Mouse (Mus musculus) megakaryocyte-erythroid progenitor cell, adult 5-6 weeks (primary cell): Measurements from ENCODE around the gene 0610030E20Rik. TPM values are rescaled to one million over a fixed set of nuclear protein-coding genes. Genes with fewer than 3 reads are reported as not detected.

Experiments
- ATAC-seq: replicated peaks from 2 replicates; pipeline ENCODE4 v1.8.0; 2016; ENCODE audit warnings: mild to moderate bottlenecking, inconsistent platforms; ENCODE audit not compliant: severe bottlenecking, poor library complexity, low FRiP score, low TSS enrichment
- total RNA-seq, 2 experiments: library from RNA; stranded (forward) in 1 of 2; stranded (reverse) in 1 of 2; fragments of 200-1000, 215-1000 nt in 1 of 2; fragments of >200 nt in 1 of 2; fragmentation: Nextera tagmentation in 1 of 2; gene quantifications; 2 replicates each; pipeline ENCODE4 v1.2.3; 2014 to 2017

Gene 0610030E20Rik
- total RNA-seq, 2 experiments from 2014 or later = 15.2 to 28.5 TPM

DNA sequence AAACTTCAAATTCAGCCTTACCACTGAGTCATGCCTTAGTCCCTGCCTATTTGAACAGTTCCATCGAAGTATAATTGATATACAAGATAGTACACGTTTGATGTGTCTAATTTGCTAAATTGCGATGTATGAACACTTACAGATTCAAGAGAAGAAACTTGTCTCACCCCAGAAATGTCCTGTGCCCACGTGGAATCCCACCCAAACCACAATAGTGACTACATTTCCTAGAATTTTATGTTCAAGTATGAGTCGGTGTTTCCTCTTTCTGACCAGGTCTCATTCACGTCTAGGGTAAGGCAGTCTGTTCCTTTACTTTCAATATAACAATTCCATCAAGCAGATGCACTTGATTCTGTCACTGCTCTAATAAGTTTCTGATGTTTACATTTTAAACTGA is 1.5 kb upstream of the 0610030E20Rik start:
- ATAC-seq = no peak

DNA sequence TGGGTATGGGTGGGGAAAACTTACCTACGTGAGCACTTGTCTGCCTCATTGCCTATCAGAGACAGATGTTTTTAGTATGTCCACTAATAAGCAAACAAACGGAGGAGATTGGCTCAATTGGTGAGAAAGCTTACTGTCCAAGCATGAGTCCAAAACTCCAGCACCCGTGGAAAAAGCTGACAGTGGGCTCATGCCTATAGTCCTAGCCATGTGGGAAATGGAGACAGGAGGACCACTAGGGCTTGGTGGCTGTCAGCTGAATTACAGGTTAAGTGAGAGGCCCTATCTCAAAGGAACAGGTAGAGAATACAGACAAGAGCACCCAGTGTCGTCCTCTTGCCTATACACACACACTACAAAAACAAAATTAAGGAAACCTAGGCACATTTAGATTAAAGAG is 856 bp upstream of the 0610030E20Rik start:
- ATAC-seq = peak; percentile 48; the same call in 1 of the 2 replicates

DNA sequence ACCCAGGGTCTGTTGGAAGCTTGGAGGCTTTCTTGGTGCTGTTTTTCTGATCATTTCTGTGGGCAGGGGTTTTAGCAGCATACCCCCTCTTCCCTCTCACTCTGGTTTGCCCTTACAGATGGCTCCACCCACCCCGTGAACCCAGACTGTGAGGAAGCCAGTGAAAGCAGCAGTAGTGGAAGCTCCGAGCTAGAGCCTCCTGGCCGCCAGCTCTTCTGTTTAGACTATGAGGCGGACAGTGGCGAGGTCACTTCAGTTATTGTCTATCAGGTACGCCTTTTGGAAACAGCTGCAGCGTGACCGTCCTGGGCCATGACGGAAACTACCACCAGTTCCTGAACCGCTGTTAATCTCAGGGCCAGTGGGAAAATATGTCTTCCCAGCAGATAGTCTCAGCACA is 1.3 kb downstream of the 0610030E20Rik start:
- no peak for ATAC-seq

DNA sequence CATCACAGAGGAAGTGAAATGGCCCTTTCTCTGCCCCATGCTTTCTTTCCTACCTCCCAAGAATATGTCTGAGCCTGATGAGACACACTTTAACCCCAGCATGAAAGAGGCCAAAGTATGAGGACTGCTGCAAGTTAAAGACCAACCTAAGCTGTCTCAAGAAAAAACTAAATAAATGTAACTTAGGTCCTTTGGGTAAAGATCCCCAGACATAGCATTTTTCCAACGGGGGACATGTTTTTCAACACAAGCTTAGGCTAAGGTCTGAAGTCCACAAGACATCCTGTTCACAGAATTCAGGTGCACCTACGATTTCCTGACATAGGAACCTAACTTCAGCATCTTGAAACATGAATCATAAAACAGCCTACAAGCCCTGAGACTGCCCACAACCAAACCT is 3.1 kb downstream of the 0610030E20Rik start:
- ATAC-seq = no peak

DNA sequence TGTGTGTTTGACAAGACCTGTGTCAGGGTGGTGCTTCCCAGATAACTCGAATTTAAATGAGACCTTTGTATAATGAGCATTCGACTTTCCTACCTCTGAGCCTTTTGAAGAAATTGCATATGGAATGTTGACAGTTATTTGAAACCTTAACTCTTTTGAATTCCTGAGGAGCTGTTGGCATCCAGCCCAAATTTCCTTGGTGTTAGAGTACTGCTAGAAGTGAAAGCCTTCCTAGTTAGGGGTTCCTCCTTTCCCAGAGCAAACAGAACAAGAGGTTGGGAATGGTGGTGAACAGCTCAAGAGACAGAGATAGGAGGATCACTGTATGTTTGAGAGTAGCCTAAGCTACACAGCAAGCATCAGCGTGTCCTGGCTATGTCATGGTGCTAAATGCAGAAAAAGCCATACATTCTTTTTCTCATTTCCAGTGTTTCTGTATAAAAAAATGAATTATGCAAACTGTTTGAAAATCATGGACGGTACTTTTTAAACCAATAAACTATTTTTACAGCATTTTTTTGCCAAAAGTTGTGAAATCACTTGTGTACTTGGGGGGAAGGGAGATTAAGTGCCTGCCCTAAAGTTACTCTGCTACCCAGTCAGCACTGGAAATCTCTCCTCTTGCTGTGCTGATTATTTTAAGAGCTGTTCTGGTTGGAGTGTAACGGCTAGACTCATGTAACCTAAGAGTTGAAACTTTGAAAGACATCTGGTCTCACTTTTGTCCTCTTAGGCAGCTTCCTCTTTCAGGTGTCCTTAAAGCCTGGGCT is 5.7 kb downstream of the 0610030E20Rik start:
- no peak for ATAC-seq

DNA sequence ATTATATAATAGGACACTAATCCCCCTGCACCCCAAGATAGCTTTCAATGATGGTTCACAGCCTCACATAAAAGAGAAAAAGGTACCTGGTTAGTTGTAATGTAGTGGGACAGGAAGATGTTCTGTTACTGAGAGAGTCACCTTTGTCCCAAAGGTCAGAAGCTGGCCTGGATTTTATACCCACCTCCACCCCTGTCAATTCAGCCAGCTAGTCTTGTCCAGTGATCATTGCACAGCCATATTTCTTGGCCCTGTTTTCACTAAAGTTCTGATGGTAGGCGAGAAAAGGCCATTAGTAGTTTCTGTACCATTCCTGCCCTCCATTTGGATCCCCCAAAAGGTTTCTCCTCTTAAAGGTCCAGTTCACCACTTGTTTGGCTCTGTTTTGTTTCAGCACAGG is 6.9 kb downstream of the 0610030E20Rik start:
- ATAC-seq = no peak

DNA sequence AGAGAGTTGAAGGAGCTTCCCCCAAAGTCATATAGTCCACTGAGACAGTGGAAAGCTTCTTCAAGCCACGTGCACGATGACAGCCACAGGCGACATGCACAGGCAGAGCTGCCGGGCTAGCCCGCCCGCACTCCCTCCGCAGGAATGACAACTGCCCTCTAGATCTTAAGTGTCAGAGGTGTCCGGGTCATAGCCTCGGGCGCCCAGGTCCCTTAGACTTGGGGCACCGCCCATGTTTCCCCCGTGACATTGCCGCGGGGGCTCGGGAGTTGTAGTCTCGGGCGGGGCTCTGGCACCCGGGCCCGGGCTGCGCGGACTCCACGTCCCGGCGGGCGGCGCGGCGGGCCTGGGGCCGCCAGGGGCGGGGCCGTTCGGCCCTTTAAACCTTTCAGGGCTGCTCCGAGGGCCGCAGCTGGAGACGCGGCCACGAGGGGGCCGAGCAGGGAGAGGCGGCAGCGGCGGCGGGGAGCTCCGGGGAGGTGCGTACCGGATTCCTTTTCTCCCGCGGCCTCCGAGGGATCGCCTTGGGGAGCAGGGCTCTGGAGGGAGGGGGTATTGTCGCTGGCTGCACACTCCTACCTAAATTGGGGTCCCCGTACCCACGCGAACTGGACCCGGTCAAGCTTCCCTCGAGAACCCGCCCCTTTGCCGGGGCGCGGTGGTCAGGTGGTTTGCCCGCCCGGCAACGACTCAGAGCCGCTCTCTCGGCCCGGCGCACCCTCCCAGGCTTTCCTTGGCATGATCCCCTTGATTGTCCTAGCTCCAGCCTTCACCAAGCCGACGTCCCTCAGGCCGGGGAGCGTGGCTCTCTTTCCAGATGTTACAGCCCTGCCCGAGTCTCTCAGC is 8.2 kb downstream of the 0610030E20Rik start, which contains the start of gene Tmem150a:
Tmem150a (plus strand) TSS at position 382 of the 846 bp plus-strand sequence.
- peak; percentile 25 for ATAC-seq

DNA sequence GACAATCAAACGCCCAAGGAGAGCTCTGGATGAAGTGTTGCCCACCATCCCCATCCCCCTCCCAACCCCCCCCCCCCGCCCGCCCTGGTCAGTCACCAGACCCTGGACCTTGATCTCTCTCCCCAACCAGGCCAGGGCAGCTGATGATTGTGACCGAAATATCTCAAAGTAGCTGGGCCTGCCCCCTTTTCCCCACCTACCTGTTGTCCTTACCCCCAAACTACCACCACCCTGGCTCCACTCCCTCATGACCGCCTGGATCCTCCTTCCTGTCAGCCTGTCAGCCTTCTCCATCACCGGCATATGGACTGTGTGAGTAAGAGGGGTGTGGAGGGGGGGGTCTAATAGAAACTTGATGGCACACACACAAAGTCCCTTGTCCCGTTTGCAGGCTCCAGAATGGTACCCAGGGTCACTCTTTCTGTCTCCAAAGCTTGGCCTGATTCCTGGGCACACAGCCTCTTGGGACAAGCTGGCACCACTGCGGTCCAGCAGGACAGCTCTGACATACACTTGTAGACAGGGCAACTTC is 8.9 kb downstream of the 0610030E20Rik start:
- ATAC-seq = no peak

DNA sequence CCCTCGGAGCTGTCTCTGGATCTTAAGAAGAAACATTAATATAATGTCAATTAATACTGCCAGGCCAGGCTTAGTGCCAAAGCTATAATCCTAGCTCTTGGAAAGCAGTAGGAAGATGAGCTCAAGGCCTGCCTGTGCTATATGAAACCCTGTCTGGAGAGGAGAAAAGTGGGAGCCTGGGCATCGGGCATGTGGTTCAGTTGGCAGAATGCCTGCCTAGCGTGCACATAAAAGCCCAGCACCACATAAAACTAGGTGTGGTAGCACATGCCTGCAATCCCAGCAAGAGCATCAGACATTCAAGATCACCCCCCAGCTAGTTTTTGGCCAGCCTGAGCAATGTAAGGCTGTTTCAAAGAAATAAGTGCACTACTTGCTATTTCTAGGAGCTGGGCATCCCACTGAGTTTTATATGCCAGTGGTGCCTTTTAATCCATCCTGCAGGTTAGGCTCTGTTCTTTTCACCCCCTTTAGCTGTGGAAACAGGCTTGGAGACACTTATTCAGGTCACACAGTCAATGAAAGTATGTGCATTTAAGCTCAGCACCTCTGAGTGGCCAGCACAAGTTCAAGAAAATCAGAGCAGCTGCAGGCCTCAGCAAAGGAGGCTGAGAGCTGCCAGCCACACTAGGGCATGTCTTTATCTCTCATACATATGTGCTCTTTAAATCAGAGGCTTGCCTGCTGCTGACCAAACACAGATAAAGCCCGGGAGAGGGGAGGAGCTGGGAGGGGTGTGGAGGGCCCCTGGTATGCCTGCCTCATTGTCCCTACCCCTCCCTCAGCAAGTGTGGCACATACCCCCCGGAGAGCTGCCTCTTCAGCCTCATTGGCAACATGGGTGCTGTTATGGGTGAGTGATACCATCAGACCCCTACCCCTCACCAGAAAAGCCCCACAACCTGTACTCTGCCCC is 10.3 kb downstream of the 0610030E20Rik start:
- peak; percentile 54 for ATAC-seq

DNA sequence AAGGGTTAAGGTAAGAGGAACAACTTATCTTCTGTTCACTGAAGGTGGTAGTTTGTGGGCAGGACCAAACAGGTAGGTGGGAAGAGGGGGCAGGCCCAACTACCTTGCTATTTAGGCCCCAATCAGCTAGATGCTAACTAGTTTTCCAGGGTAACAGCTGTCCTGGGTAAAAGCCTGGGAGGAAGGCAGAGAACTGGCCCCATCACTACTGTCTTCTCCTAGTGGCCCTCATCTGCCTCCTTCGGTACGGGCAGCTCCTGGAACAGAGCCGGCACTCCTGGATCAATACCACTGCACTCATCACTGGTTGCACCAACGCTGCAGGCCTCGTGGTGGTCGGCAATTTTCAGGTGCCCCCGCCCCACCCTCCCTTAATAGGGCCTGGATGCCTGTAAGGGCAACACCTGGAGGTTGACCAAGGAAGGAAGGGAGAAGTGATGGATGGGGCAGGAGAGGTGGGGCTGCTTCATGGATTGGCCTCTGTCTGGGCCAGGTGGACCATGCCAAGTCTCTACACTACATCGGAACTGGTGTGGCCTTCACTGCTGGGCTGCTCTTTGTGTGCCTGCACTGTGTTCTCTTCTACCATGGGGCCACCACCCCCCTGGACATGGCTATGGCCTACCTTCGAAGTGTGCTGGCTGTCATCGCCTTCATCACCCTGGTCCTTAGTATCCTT is 11.1 kb downstream of the 0610030E20Rik start:
- ATAC-seq = no peak

DNA sequence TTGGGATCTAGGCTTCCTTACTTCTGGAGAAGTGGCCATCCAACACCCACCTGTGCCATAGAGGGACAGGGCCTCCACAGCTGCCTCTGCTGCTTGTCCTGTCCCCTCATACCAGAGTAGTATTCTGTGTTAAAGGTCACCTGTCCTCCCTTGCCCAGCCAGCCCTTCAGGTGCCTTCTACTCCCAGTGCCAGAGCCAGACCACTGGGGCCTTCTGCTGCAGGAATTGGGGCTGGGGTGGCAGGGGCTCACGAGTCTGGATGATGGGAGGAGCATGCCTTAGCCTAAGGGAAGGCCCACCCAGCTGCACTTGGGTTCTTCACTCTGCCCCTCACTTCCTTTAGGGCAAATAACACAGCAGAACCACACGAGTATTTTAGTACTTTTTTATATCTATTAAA is 12.2 kb downstream of the 0610030E20Rik start:
- no peak for ATAC-seq

DNA sequence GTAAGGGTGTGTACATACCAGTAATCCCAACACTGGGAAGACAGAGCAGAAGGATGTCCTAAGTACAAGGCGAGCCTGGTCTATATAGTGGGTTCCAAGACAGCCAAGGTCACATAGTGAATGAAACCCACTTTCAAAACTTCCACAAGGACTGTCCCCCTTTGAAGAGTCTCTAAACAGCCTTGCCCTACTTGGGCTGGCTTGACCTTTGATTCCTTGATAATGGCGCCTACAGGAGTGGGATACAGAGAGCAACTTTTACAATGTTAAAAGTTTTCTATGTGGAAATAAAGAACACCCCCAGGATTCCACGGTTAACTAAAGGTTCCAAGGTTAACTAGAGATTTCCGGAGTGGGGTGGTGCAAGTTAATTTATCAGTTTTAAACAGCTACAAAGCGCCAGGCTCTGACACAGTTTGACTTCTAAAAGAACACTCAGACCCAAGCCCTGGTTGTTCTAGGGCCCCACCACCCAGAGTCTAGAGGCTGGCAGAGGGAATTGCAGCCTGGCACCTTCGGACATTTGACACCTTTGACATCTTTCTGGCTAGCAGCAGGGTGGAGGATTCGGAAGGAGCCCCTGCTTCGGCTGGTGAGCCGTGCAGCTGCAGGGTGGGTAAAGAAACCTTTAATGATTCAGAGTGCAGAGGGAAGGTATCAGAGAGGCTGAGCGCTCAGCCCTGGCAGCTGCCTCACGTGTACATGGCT is 12.9 kb downstream of the 0610030E20Rik start:
- no peak for ATAC-seq

DNA sequence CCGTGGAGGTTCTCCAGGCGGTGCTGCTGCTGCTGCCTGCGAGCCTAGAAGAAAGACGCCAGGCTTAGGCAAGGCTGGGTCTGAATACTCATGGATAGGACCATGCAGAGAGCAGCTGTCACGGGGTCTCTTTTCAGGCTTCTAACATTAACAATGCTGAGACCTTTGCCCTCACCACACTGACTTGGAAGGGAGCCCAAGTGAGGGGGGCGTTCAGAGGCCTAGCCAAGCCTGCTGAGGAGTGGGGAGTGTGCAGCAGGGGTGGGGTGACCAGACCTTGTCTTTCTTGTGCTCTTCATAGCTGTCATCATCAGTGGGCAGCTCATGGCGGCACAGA is 13.4 kb downstream of the 0610030E20Rik start:
- no peak for ATAC-seq

DNA sequence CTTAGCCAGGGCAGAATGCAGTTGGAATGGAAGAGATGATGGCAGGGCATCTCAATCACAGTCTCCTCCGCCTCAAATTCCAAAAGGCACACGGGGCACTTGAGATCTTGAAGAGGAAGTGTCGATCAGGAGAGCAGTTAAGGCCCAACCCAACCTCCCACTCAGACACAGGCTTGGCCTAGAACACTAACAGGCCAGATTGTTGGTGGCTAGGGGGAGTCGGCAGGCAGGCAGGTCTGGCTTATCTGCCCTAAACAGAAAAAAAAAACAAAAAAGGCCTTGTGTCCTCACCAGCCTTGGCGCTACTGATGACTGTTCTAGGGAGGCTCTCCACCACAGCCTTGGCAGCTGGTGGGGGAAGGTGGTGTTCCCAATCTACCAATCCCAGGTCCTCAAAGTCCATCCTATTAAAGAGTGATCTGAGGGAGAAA is 14.0 kb downstream of the 0610030E20Rik start:
- ATAC-seq = peak; percentile 45

DNA sequence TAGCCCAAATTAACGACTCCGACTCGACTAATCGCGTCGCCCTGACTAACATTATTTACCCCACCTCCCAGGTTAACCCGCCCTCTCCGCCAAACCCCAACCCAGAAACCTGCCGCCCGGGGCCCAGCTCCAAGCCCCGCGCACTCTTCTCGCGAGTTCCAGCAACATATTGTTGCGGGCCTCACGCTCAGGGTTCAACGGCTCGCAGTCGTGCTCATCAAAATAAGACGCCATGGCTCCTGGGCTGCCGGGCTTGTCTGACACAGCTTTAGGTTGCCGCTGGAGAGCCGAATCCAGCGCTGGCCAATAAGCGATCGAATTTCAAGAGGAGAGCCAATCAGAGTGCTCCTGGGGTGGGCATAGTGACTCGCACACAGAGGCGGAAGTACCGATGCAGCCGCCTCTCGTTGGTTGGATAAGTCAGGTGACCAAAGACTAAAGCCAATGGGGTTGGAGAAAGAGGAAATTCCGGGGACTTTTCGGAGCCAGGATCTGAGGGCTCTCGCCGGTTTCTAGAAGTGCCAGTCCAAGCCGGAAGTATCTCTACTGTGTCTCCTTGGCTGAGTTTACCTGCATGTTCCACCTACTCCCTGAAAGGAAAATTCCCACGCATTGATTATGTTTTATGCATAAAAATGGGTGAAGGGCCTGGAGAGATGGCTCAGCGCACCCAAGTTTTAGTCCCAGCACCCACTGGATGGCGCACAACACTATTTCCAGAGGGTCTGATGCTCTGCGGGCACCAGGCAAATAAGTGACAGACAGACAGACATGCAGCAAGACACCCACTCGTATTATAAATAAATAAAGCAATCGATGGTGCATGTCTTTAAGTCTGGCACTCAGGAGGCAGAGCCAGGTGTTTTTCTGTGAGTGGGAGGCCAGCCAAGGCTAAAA is 15.3 kb downstream of the 0610030E20Rik start:
- ATAC-seq = peak; percentile 89

DNA sequence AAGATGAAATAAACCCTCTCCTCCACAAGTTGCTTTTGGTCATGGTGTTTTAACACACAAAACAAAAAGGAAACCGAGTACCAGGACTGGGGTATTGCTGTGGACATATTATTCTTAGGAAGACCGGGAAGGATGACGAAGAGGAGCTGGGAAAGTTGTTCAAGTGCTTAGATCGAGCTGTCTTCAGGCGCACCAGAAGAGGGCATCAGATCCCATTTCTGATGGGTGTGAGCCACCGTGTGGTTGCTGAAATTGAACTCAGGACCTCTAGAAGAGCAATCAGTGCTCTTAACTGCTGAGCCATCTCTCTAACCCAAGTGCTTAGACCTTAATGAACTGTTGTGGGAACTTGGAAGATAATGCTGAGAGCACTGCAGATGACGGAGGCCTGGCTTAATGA is 16.9 kb downstream of the 0610030E20Rik start:
- ATAC-seq = no peak

DNA sequence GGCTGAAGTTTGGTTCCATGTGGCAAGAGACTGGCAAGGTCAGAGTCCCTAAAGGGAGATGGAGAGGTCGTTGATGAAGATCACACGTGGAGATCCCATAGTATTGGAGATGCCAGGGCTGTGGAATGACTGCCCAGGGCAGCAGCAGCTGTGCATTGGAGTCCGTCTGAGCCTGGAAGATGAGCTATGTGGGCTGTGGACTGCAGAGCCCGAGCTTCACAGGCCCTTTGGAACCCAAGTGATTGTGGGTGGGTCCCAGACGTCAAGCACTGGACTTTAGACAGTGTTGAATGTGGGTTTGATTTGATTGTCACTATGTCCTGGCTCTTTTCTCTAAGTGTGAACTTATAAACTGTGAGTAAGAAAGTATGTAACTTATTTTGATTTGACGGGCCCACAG is 17.9 kb downstream of the 0610030E20Rik start:
- no peak for ATAC-seq
